Mouse (Mus musculus) MEL (cell line): ENCODE measurements around the gene Rnf151.

Experiments used
- CTCF ChIP-seq, 3 experiments: IDR thresholded peaks in 2 of 3; conservative IDR thresholded peaks in 1 of 3; 2 replicates each; pipeline ENCODE4 v1.5.1; 2011 to 2012; ENCODE audit warnings: low read length in 3 of 3, low read depth in 2 of 3, mild to moderate bottlenecking in 2 of 3, improper control_type of control experiment in 1 of 3, inconsistent platforms in 1 of 3, mixed read lengths in 1 of 3, moderate library complexity in 1 of 3; ENCODE audit not compliant: control insufficient read depth in 1 of 3, insufficient read depth in 1 of 3, poor library complexity in 1 of 3, severe bottlenecking in 1 of 3
- EP300 ChIP-seq, 2 experiments: IDR thresholded peaks; 2 replicates each; pipeline ENCODE4 v1.6.1; 2011; ENCODE audit warnings: improper control_type of control experiment in 2 of 2, low read length in 2 of 2, low read depth in 1 of 2, mild to moderate bottlenecking in 1 of 2
- GATA1 ChIP-seq: IDR thresholded peaks from 2 replicates; pipeline ENCODE4 v1.6.1; 2011; ENCODE audit warnings: low read depth, low read length, improper control_type of control experiment
- USF2 ChIP-seq, 2 experiments: IDR thresholded peaks; 2 replicates each; pipeline ENCODE4 v1.6.1; 2011 to 2012; ENCODE audit warnings: improper control_type of control experiment in 2 of 2, low read length in 2 of 2, borderline replicate concordance in 1 of 2, inconsistent platforms in 1 of 2, low read depth in 1 of 2, mild to moderate bottlenecking in 1 of 2; ENCODE audit not compliant: insufficient read depth in 1 of 2

DNA sequence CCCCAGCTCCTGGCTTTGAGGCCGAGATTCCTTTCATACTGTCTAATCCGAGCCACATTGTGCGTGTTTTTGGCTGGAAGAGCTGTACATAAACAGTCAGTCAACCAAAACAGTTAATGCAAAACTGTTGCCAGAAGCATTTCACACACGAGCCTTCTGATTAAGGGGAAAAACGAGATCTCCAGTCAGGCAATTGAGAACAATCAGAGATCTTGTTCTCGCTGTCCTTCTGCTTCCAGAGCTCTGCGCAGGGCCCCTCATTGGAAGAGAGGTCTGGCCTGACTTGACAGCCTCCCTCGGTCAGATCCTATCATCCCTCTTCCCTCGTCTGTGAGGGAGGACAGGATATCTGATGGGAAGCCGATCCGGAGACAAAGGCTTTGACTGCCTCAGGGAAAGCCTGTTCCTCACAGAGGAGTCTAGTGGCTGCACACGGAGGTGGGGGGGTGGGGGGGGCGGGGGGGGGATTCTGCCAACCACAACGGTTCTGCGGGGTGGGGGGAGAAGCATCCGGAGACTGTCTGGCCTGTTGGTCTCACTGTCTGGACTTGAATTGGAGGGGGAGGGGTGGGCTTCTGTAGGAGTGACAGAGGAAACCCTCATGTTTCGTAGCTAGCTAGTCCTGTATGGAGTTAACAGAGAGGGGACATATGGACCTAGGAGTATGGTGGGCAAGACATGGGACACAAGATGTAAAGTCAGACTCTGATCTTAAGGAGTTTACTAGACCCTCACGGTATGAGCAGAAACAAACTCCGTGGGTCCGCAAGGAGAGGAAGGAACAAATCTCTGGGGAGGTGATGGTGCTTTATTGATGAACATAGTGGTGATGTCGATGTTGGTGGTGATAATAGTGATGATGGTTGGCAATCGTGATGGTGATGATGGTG is 47.4 kb upstream of the Rnf151 start:
- TF ChIP-seq GATA1 (no peak), EP300 (IDR thresholded peaks at IDR 0.05; ENCODE audit: low read depth in 1 of 2, low read length in 2 of 2) (no peak), CTCF (IDR thresholded peaks at IDR 0.05 in 2 of 3, conservative IDR thresholded peaks at IDR 0.05 in 1 of 3; ENCODE audit: control insufficient read depth in 1 of 3, insufficient read depth in 1 of 3, low read depth in 2 of 3, low read length in 3 of 3, poor library complexity in 1 of 3, severe bottlenecking in 1 of 3) (no peak), USF2 (IDR thresholded peaks at IDR 0.05; ENCODE audit: borderline replicate concordance in 1 of 2, insufficient read depth in 1 of 2, low read depth in 1 of 2, low read length in 2 of 2) (no peak)
